Mouse (Mus musculus): ENCODE data around the gene Pigu.

The Pigu gene

GRCm38 (mm10) chr2:155367635-155368284, 10.5 kb upstream of the Pigu start:
- no peak for DNase-seq (ENCODE audit: low spot score in 2 of 2)

GRCm38 (mm10) chr2:155357686-155358399, 613 bp upstream of the Pigu start:
- no peak for DNase-seq (ENCODE audit: low spot score in 2 of 2)

GRCm38 (mm10) chr2:155354402-155354801, 2.8 kb downstream of the Pigu start:
- no peak for DNase-seq (ENCODE audit: low spot score in 2 of 2)

- DNase-seq (ENCODE audit: low spot score in 2 of 2) = no peak
These were observed 10.6 kb downstream of the Pigu start for GRCm38 (mm10) chr2:155346670-155347069.

- no peak for DNase-seq (ENCODE audit: low spot score in 2 of 2)
These were observed 17.1 kb downstream of the Pigu start for GRCm38 (mm10) chr2:155340166-155340565.

GRCm38 (mm10) chr2:155336254-155336653, 21.0 kb downstream of the Pigu start:
- no peak for DNase-seq (ENCODE audit: low spot score in 2 of 2)

GRCm38 (mm10) chr2:155335231-155335630, 22.0 kb downstream of the Pigu start:
- DNase-seq (ENCODE audit: low spot score in 2 of 2) = no peak

GRCm38 (mm10) chr2:155333421-155333820, 23.8 kb downstream of the Pigu start:
- no peak for DNase-seq (ENCODE audit: low spot score in 2 of 2)

- DNase-seq (ENCODE audit: low spot score in 2 of 2) = no peak
These were observed 25.9 kb downstream of the Pigu start for GRCm38 (mm10) chr2:155331351-155331750.

- DNase-seq (ENCODE audit: low spot score in 2 of 2) = no peak
These were observed 26.4 kb downstream of the Pigu start for GRCm38 (mm10) chr2:155330811-155331210.

GRCm38 (mm10) chr2:155329707-155330106, 27.5 kb downstream of the Pigu start:
- DNase-seq (ENCODE audit: low spot score in 2 of 2) = no peak

GRCm38 (mm10) chr2:155328906-155329305, 28.3 kb downstream of the Pigu start:
- DNase-seq (ENCODE audit: low spot score in 2 of 2) = no peak

- no peak for DNase-seq (ENCODE audit: low spot score in 2 of 2)
These were observed 29.3 kb downstream of the Pigu start for GRCm38 (mm10) chr2:155327906-155328305.

GRCm38 (mm10) chr2:155326001-155326400, 31.2 kb downstream of the Pigu start:
- DNase-seq (ENCODE audit: low spot score in 2 of 2) = no peak

- DNase-seq (ENCODE audit: low spot score in 2 of 2) = no peak
These were observed 36.6 kb downstream of the Pigu start for GRCm38 (mm10) chr2:155320596-155320995.

- DNase-seq (ENCODE audit: low spot score in 2 of 2) = no peak
These were observed 38.6 kb downstream of the Pigu start for GRCm38 (mm10) chr2:155318618-155319017.

- DNase-seq (ENCODE audit: low spot score in 2 of 2) = no peak
These were observed 43.6 kb downstream of the Pigu start for GRCm38 (mm10) chr2:155313671-155314070.

GRCm38 (mm10) chr2:155308936-155309592, 48.2 kb downstream of the Pigu start:
- DNase-seq (ENCODE audit: low spot score in 2 of 2) = no peak

- DNase-seq (ENCODE audit: low spot score in 2 of 2) = no peak
These were observed 57.7 kb downstream of the Pigu start for GRCm38 (mm10) chr2:155299563-155299962.

GRCm38 (mm10) chr2:155295453-155295852, 61.8 kb downstream of the Pigu start:
- no peak for DNase-seq (ENCODE audit: low spot score in 2 of 2)

- no peak for DNase-seq (ENCODE audit: low spot score in 2 of 2)
These were observed 63.3 kb downstream of the Pigu start for GRCm38 (mm10) chr2:155293946-155294345.

- no peak for DNase-seq (ENCODE audit: low spot score in 2 of 2)
These were observed 63.8 kb downstream of the Pigu start for GRCm38 (mm10) chr2:155293382-155293781.

- DNase-seq (ENCODE audit: low spot score in 2 of 2) = no peak
These were observed 67.2 kb downstream of the Pigu start for GRCm38 (mm10) chr2:155290066-155290465.

All from spleen, postnatal 4 days (tissue).